Mouse (Mus musculus): Measurements from ENCODE around the gene Psmd10. TPM values are rescaled to one million over a fixed set of nuclear protein-coding genes. Genes with fewer than 3 reads are reported as not detected.

Gene Psmd10
- total and polyA plus RNA-seq, 3 experiments: 48.8 to 53.2 TPM; not detected in 1

DNA sequence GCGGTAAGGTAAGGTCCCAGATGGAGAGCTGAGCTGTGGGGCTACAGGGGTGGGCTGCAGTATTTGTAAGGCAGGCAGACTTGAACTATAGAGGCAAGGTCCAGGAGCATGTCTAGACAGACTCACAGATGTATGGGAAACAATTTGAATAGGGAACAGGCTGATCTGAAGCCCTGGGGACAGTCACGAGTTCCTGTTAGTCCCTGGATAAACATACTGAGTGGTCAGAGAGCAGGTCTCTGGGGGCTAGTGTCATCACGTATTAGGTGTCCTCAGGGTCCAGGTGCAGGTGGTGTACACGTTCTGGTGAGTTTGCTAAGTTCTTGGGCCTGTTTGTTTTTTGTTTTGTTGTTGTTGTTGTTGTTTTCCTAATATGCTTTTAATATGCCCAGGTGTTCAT, 23.6 kb upstream of the Psmd10 start:
- DNase-seq (ENCODE audit: low read depth, low spot score): no peak
- H3K27me3 ChIP-seq (ENCODE audit: control insufficient read depth in 1 of 2, insufficient read depth in 2 of 2, low read length in 2 of 2): no peaks in the 10 kb centered on the region
- H3K27ac ChIP-seq (ENCODE audit: control insufficient read depth, low read depth, low read length): no peak overlapping the region
- H3K9ac ChIP-seq (ENCODE audit: control insufficient read depth, low read depth, low read length, poor library complexity, severe bottlenecking): no peak overlapping the region
- H3K79me2 ChIP-seq (ENCODE audit: control insufficient read depth, insufficient read depth, low read length, poor library complexity): no peaks in the 10 kb centered on the region
- H3K4me3 ChIP-seq (ENCODE audit: control insufficient read depth in 1 of 2, insufficient read depth in 1 of 2, low read depth in 2 of 2, low read length in 2 of 2): no peak overlapping the region
- H3K4me1 ChIP-seq (ENCODE audit: control insufficient read depth in 1 of 2, insufficient read depth in 2 of 2, low read length in 2 of 2): peaks cover 8 to 24% of the 10 kb centered on the region in 2 experiments
- H3K36me3 ChIP-seq (ENCODE audit: control insufficient read depth in 1 of 2, insufficient read depth in 2 of 2, low read length in 2 of 2): peaks cover 0 to 27% of the 10 kb centered on the region in 2 experiments; a peak in 2 of 4 replicates
- H3K9me3 ChIP-seq (replicated peaks; ENCODE audit: insufficient read depth, low read length): no peaks in the 10 kb centered on the region
- no peak for TF ChIP-seq ETS1 (IDR thresholded peaks at IDR 0.05; ENCODE audit: low read depth, low read length)
- TF ChIP-seq RAD21 (IDR thresholded peaks at IDR 0.05; ENCODE audit: low read depth, low read length): no peak
- TF ChIP-seq CTCF (IDR thresholded peaks at IDR 0.05 in 2 of 3, conservative IDR thresholded peaks at IDR 0.05 in 1 of 3; ENCODE audit: control insufficient read depth in 1 of 3, insufficient read depth in 1 of 3, low read depth in 2 of 3, low read length in 3 of 3, poor library complexity in 1 of 3, severe bottlenecking in 1 of 3): no peak
- TF ChIP-seq NRF1 (IDR thresholded peaks at IDR 0.05; ENCODE audit: insufficient read depth, low read depth, low read length, poor library complexity, severe bottlenecking): no peak
- no peak for TF ChIP-seq GATA1 (IDR thresholded peaks at IDR 0.05; ENCODE audit: low read depth, low read length)
- TF ChIP-seq MEF2A (IDR thresholded peaks at IDR 0.05; ENCODE audit: extremely low read depth, insufficient replicate concordance, low read depth, low read length, poor library complexity, severe bottlenecking): no peak
- no peak for TF ChIP-seq MAZ (IDR thresholded peaks at IDR 0.05; ENCODE audit: low read depth, low read length)
- TF ChIP-seq CHD1 (IDR thresholded peaks at IDR 0.05; ENCODE audit: low read depth, low read length): no peak
- TF ChIP-seq SMC3 (IDR thresholded peaks at IDR 0.05; ENCODE audit: low read depth, low read length): no peak
- TF ChIP-seq MAX (IDR thresholded peaks at IDR 0.05; ENCODE audit: low read length): no peak
- no peak for TF ChIP-seq ZC3H11A (IDR thresholded peaks at IDR 0.05; ENCODE audit: low read depth, low read length)
- TF ChIP-seq NELFE (IDR thresholded peaks at IDR 0.05; ENCODE audit: low read depth, low read length): no peak
- no peak for TF ChIP-seq BHLHE40 (IDR thresholded peaks at IDR 0.05; ENCODE audit: borderline replicate concordance, low read depth, low read length)
- no peak for TF ChIP-seq USF2 (IDR thresholded peaks at IDR 0.05; ENCODE audit: borderline replicate concordance in 1 of 2, insufficient read depth in 1 of 2, low read depth in 1 of 2, low read length in 2 of 2)
- TF ChIP-seq POLR2AphosphoS5 (IDR thresholded peaks at IDR 0.05; ENCODE audit: borderline replicate concordance, low read depth, low read length): no peak
- TF ChIP-seq TAL1 (IDR thresholded peaks at IDR 0.05; ENCODE audit: low read length): no peak
- TF ChIP-seq MAFK (IDR thresholded peaks at IDR 0.05; ENCODE audit: borderline replicate concordance, low read depth, low read length): no peak
- TF ChIP-seq EP300 (IDR thresholded peaks at IDR 0.05; ENCODE audit: low read depth in 1 of 2, low read length in 2 of 2): no peak

- H3K27ac ChIP-seq (ENCODE audit: control insufficient read depth, low read depth, low read length): no peak overlapping the region
- H3K79me2 ChIP-seq (ENCODE audit: control insufficient read depth, insufficient read depth, low read length, poor library complexity): no peaks in the 10 kb centered on the region
- H3K9ac ChIP-seq (ENCODE audit: control insufficient read depth, low read depth, low read length, poor library complexity, severe bottlenecking): no peak overlapping the region
- peaks cover 8 to 20% of the 10 kb centered on the region in 2 experiments for H3K4me1 ChIP-seq (ENCODE audit: control insufficient read depth in 1 of 2, insufficient read depth in 2 of 2, low read length in 2 of 2)
- DNase-seq (ENCODE audit: low read depth, low spot score): peak; percentile 64
- H3K9me3 ChIP-seq (replicated peaks; ENCODE audit: insufficient read depth, low read length): no peaks in the 10 kb centered on the region
- no peak overlapping the region for H3K4me3 ChIP-seq (ENCODE audit: control insufficient read depth in 1 of 2, insufficient read depth in 1 of 2, low read depth in 2 of 2, low read length in 2 of 2)
- H3K27me3 ChIP-seq (ENCODE audit: control insufficient read depth in 1 of 2, insufficient read depth in 2 of 2, low read length in 2 of 2): no peaks in the 10 kb centered on the region
- peaks cover 0 to 22% of the 10 kb centered on the region in 2 experiments; a peak in 2 of 4 replicates for H3K36me3 ChIP-seq (ENCODE audit: control insufficient read depth in 1 of 2, insufficient read depth in 2 of 2, low read length in 2 of 2)
- TF ChIP-seq MAX (IDR thresholded peaks at IDR 0.05; ENCODE audit: low read length): no peak
- TF ChIP-seq NELFE (IDR thresholded peaks at IDR 0.05; ENCODE audit: low read depth, low read length): no peak
- 0 out of 4 replicates have a peak, but pooled peaks of 1 of the 2 experiments have one; percentile 10 for TF ChIP-seq EP300 (IDR thresholded peaks at IDR 0.05; ENCODE audit: low read depth in 1 of 2, low read length in 2 of 2)
- 0 out of 2 replicates have a peak, but pooled peaks have one; percentile 27 for TF ChIP-seq HCFC1 (IDR thresholded peaks at IDR 0.05; ENCODE audit: low read depth, low read length)
- TF ChIP-seq ETS1 (IDR thresholded peaks at IDR 0.05; ENCODE audit: low read depth, low read length): peak; percentile 31; the same call in 1 of the 2 replicates
- no peak for TF ChIP-seq ZNF384 (IDR thresholded peaks at IDR 0.05; ENCODE audit: low read depth, low read length)
- TF ChIP-seq NRF1 (IDR thresholded peaks at IDR 0.05; ENCODE audit: insufficient read depth, low read depth, low read length, poor library complexity, severe bottlenecking): no peak
- TF ChIP-seq POLR2AphosphoS5 (IDR thresholded peaks at IDR 0.05; ENCODE audit: borderline replicate concordance, low read depth, low read length): no peak
- TF ChIP-seq RAD21 (IDR thresholded peaks at IDR 0.05; ENCODE audit: low read depth, low read length): no peak
- TF ChIP-seq MYB (IDR thresholded peaks at IDR 0.05; ENCODE audit: low read depth, low read length): no peak
- no peak for TF ChIP-seq MEF2A (IDR thresholded peaks at IDR 0.05; ENCODE audit: extremely low read depth, insufficient replicate concordance, low read depth, low read length, poor library complexity, severe bottlenecking)
- no peak for TF ChIP-seq ZC3H11A (IDR thresholded peaks at IDR 0.05; ENCODE audit: low read depth, low read length)
- TF ChIP-seq JUND (IDR thresholded peaks at IDR 0.05; ENCODE audit: low read depth, low read length): no peak
- TF ChIP-seq MXI1 (IDR thresholded peaks at IDR 0.05; ENCODE audit: low read depth, low read length): no peak
- peak; percentile 19; the same call in 1 of the 2 replicates for TF ChIP-seq TCF12 (IDR thresholded peaks at IDR 0.05; ENCODE audit: low read depth, low read length)
- TF ChIP-seq ZKSCAN1 (IDR thresholded peaks at IDR 0.05; ENCODE audit: low read depth, low read length): no peak
- no peak for TF ChIP-seq ZMIZ1 (IDR thresholded peaks at IDR 0.05; ENCODE audit: low read depth, low read length)
- no peak for TF ChIP-seq POLR2AphosphoS2 (IDR thresholded peaks at IDR 0.05; ENCODE audit: low read length)
- no peak for TF ChIP-seq UBTF (IDR thresholded peaks at IDR 0.05; ENCODE audit: borderline replicate concordance, insufficient read depth, low read depth, low read length)
- no peak for TF ChIP-seq KAT2A (conservative IDR thresholded peaks at IDR 0.05; ENCODE audit: low read depth, low read length)
These were observed 23.0 kb upstream of the Psmd10 start for GRCm38 (mm10) chrX:140979546-140979945.
